Mouse (Mus musculus): ENCODE results near the gene Gemin5.

DNA sequence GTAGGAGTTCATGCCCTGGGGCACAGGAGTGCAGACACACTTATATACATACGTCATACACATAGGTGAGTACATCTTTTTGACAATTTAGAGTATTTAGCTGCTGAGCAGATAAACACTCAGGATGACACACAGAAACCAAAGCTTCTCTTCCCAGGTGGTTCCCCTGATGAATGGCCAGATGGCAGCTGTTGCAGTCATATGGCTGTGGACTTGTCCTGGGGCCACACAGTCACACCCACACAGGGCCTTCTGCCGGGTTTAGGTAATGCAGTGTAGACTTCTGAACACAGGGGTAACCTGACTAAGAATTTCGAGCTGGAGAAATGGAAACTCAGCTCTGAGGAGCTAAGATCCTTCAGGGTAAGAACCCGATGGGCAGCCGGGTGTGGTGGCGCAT is 86.6 kb downstream of the Gemin5 start:
- no peak for TF ChIP-seq BHLHE40 (IDR thresholded peaks at IDR 0.05; ENCODE audit: low read depth, low read length)
- no peak for TF ChIP-seq MAFK (IDR thresholded peaks at IDR 0.05; ENCODE audit: insufficient replicate concordance, low read length)
- TF ChIP-seq MAX (IDR thresholded peaks at IDR 0.05; ENCODE audit: low read length) = no peak
- TF ChIP-seq CTCF (conservative IDR thresholded peaks at IDR 0.05 in 1 of 2, IDR thresholded peaks at IDR 0.05 in 1 of 2; ENCODE audit: low read depth in 2 of 2, low read length in 2 of 2) = no peak
- no peak for TF ChIP-seq KAT2A (IDR thresholded peaks at IDR 0.05; ENCODE audit: insufficient replicate concordance, low read length)
- TF ChIP-seq EP300 (IDR thresholded peaks at IDR 0.05; ENCODE audit: low read length) = no peak
- TF ChIP-seq POLR2A (IDR thresholded peaks at IDR 0.05; ENCODE audit: low read depth, low read length) = no peak
- no peak for TF ChIP-seq PAX5 (IDR thresholded peaks at IDR 0.05; ENCODE audit: low read length)
- no peak for TF ChIP-seq USF1 (IDR thresholded peaks at IDR 0.05; ENCODE audit: low read depth, low read length)
- no peak for TF ChIP-seq CHD2 (IDR thresholded peaks at IDR 0.05; ENCODE audit: low read length)
- TF ChIP-seq ZKSCAN1 (IDR thresholded peaks at IDR 0.05; ENCODE audit: borderline replicate concordance, low read depth, low read length) = no peak
- TF ChIP-seq ETS1 (conservative IDR thresholded peaks at IDR 0.05; ENCODE audit: low read depth, low read length) = peak; percentile 43
- TF ChIP-seq NRF1 (IDR thresholded peaks at IDR 0.05; ENCODE audit: low read depth, low read length) = no peak
- TF ChIP-seq SMC3 (IDR thresholded peaks at IDR 0.05; ENCODE audit: low read depth, low read length) = no peak

All from CH12.LX (cell line).